ENCODE assay signal across 18 mouse cellular contexts in the genomic region with DNA sequence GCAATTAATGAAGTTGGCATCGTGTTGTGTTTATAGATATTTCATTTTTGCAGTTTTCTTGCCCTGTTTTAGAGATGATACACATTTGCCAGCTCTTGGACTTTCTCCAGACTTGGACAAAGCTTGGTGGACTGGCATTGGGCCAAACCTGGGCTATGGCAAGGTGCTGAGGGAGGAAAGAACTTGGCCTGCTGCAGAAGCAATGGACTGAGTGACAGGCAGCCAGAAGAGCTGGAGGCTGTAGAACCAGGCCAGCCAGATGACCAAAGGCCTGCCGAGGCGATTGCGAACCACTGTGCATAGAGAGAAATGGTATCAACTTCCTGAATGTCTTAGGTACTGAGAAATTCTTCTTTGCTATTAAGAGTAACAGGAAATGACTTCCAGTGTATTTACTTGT.
DNase-seq lines count a peak whose midpoint lies in the region; ATAC-seq and TF ChIP-seq lines count a peak whose summit lies in the region.
"Had no signal": no experiment of that assay in that cellular context is flagged by ENCODE, and none has a peak within 500 bp of the region (broad histone marks: within the 10 kb centered on the region; RNA-seq: fewer than 3 reads in every experiment).

No protein-coding gene starts in this region.

- H3K9me3 ChIP-seq in forebrain, embryonic 13.5 days (replicated peaks) = no peaks in the 10 kb centered on the region
- H3K9me3 ChIP-seq: forebrain, embryonic 12.5 days; heart, embryonic 12.5 days; limb, embryonic 13.5 days; midbrain, embryonic 10.5 days; neural tube, embryonic 13.5 days had no signal

- ATAC-seq in activated CD4-positive, CD25-positive, alpha-beta regulatory T cell, adult 4 months = no peak
- ATAC-seq in forebrain, embryonic 13.5 days = no peak

- no peak for TF ChIP-seq CTCF in kidney, adult 2 months (conservative IDR thresholded peaks at IDR 0.05; ENCODE audit: insufficient read depth, insufficient read length, low read depth, low read length)

- no peak overlapping the region for H3K4me3 ChIP-seq in kidney, adult 2 months (ENCODE audit: insufficient read depth, low read depth, low read length)
- no peak overlapping the region for H3K4me3 ChIP-seq in forebrain, embryonic 13.5 days
- H3K4me3 ChIP-seq: forebrain, embryonic 12.5 days; heart, embryonic 12.5 days; limb, embryonic 13.5 days; midbrain, embryonic 10.5 days; neural tube, embryonic 13.5 days had no signal

- H3K27ac ChIP-seq in kidney, adult 2 months (ENCODE audit: insufficient read depth, low read depth, low read length) = no peak overlapping the region
- H3K27ac ChIP-seq in forebrain, embryonic 13.5 days = no peak overlapping the region
- H3K27ac ChIP-seq: forebrain, embryonic 12.5 days; limb, embryonic 13.5 days; midbrain, embryonic 10.5 days; neural tube, embryonic 13.5 days had no signal

- DNase-seq in kidney, adult 2 months = peak; percentile 9
- DNase-seq in kidney, adult 8-10 months = no peak
- DNase-seq in right cerebral cortex, postnatal 4 days = peak; percentile 5
- no peak for DNase-seq in right cerebral cortex, adult 18-20 months
- peak; percentile 74 for DNase-seq in cerebellum, adult 11-12 months
- DNase-seq in cerebellum, postnatal 25 days = peak; percentile 71 to 85
- DNase-seq: heart, postnatal 4 days; lung, adult 18-20 months; lung, postnatal 36 days; right cerebral cortex, postnatal 25 days; thymus, postnatal 36 days had no signal

- H3K4me1 ChIP-seq in kidney, adult 2 months (ENCODE audit: control insufficient read depth, insufficient read depth, low read length) = no peaks in the 10 kb centered on the region
- no peaks in the 10 kb centered on the region for H3K4me1 ChIP-seq in forebrain, embryonic 13.5 days
- H3K4me1 ChIP-seq: forebrain, embryonic 12.5 days; limb, embryonic 13.5 days had no signal

- no peak for TF ChIP-seq POLR2A in kidney, adult 2 months (IDR thresholded peaks at IDR 0.05; ENCODE audit: low read depth, low read length)

- H3K36me3 ChIP-seq in kidney, adult 2 months (ENCODE audit: control insufficient read depth, insufficient read depth, low read length) = no peaks in the 10 kb centered on the region
- no peaks in the 10 kb centered on the region for H3K36me3 ChIP-seq in forebrain, embryonic 13.5 days (ENCODE audit: poor library complexity, severe bottlenecking)
- H3K36me3 ChIP-seq: forebrain, embryonic 12.5 days; heart, embryonic 12.5 days; limb, embryonic 13.5 days; midbrain, embryonic 10.5 days; neural tube, embryonic 13.5 days had no signal

- no peak overlapping the region for H3K4me2 ChIP-seq in forebrain, embryonic 13.5 days
- H3K4me2 ChIP-seq: forebrain, embryonic 12.5 days; heart, embryonic 12.5 days; limb, embryonic 13.5 days; neural tube, embryonic 13.5 days had no signal

- H3K27me3 ChIP-seq in kidney, adult 2 months (replicated peaks; ENCODE audit: control insufficient read depth, insufficient read depth, low read length) = no peaks in the 10 kb centered on the region
- no peaks in the 10 kb centered on the region for H3K27me3 ChIP-seq in forebrain, embryonic 13.5 days
- H3K27me3 ChIP-seq: forebrain, embryonic 12.5 days; heart, embryonic 12.5 days; limb, embryonic 13.5 days; neural tube, embryonic 13.5 days had no signal

- 78% methylated on average over 4 of the region's 4 CpGs for WGBS in kidney, adult 2 months
- 95% methylated on average over 4 of the region's 4 CpGs for WGBS in forebrain, embryonic 13.5 days

- no peak overlapping the region for H3K9ac ChIP-seq in forebrain, embryonic 13.5 days
- H3K9ac ChIP-seq: forebrain, embryonic 12.5 days; heart, embryonic 12.5 days; limb, embryonic 13.5 days; neural tube, embryonic 13.5 days had no signal

Comparison
In these comparisons a context has a peak if more than half of its experiments do, and no peak if none do; other contexts are left out.
1. DNase-seq: peak in kidney, adult 2 months (single experiment), right cerebral cortex, postnatal 4 days (single experiment), cerebellum, adult 11-12 months (single experiment) and cerebellum, postnatal 25 days (2 of 2); none in kidney, adult 8-10 months (0 of 2) and right cerebral cortex, adult 18-20 months (single experiment).